Mouse (Mus musculus): Measurements from ENCODE around the gene Sytl4. TPM values are rescaled to one million over a fixed set of nuclear protein-coding genes. Genes with fewer than 3 reads are reported as not detected.

The Sytl4 gene
- total and polyA plus RNA-seq, 3 experiments = 0.06 to 0.19 TPM; not detected in 1

DNA sequence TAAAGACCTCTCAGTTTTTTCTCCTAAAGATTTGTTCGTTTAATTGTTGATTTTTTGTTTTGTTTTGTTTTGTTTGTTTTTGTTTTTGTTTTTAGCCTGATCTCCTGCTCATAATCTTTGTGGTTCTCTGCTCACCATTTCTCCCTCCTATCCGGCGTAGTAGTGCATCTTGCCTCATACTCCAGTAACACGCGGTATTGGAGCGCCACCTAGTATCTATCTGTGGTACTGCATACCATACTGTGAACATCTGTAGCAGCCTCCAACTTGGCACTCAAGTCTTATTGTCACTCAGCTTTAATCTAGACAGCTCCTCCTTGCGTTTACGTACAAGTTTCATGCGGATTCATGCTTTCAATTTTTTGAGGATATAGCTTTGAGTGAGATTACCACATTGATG lies 37.4 kb upstream of the Sytl4 start:
- Histone ChIP-seq H3K27ac (ENCODE audit: control insufficient read depth, low read depth, low read length) (no peak overlapping the region), H3K4me3 (ENCODE audit: control insufficient read depth in 1 of 2, insufficient read depth in 1 of 2, low read depth in 2 of 2, low read length in 2 of 2) (no peak overlapping the region), H3K9ac (ENCODE audit: control insufficient read depth, low read depth, low read length, poor library complexity, severe bottlenecking) (no peak overlapping the region), H3K36me3 (ENCODE audit: control insufficient read depth in 1 of 2, insufficient read depth in 2 of 2, low read length in 2 of 2) (no peaks in the 10 kb centered on the region), H3K4me1 (ENCODE audit: control insufficient read depth in 1 of 2, insufficient read depth in 2 of 2, low read length in 2 of 2) (no peaks in the 10 kb centered on the region), H3K9me3 (replicated peaks; ENCODE audit: insufficient read depth, low read length) (no peaks in the 10 kb centered on the region), H3K79me2 (ENCODE audit: control insufficient read depth, insufficient read depth, low read length, poor library complexity) (no peaks in the 10 kb centered on the region), H3K27me3 (ENCODE audit: control insufficient read depth in 1 of 2, insufficient read depth in 2 of 2, low read length in 2 of 2) (peaks cover 0 to 2% of the 10 kb centered on the region in 2 experiments; a peak in 3 of 4 replicates)
- peak; percentile 88 for DNase-seq (ENCODE audit: low read depth, low spot score)
- TF ChIP-seq ZNF384 (IDR thresholded peaks at IDR 0.05; ENCODE audit: low read depth, low read length) = no peak
- no peak for TF ChIP-seq KAT2A (conservative IDR thresholded peaks at IDR 0.05; ENCODE audit: low read depth, low read length)
- no peak for TF ChIP-seq CHD1 (IDR thresholded peaks at IDR 0.05; ENCODE audit: low read depth, low read length)
- TF ChIP-seq MAZ (IDR thresholded peaks at IDR 0.05; ENCODE audit: low read depth, low read length) = no peak
- TF ChIP-seq TAL1 (IDR thresholded peaks at IDR 0.05; ENCODE audit: low read length) = no peak
- TF ChIP-seq SMC3 (IDR thresholded peaks at IDR 0.05; ENCODE audit: low read depth, low read length) = peak; percentile 100
- TF ChIP-seq ZKSCAN1 (IDR thresholded peaks at IDR 0.05; ENCODE audit: low read depth, low read length) = no peak
- TF ChIP-seq ZMIZ1 (IDR thresholded peaks at IDR 0.05; ENCODE audit: low read depth, low read length) = no peak
- no peak for TF ChIP-seq NRF1 (IDR thresholded peaks at IDR 0.05; ENCODE audit: insufficient read depth, low read depth, low read length, poor library complexity, severe bottlenecking)
- no peak for TF ChIP-seq MAFK (IDR thresholded peaks at IDR 0.05; ENCODE audit: borderline replicate concordance, low read depth, low read length)
- TF ChIP-seq MYC (IDR thresholded peaks at IDR 0.05; ENCODE audit: low read depth, low read length) = peak; percentile 59; the same call in 1 of the 2 replicates
- peak; percentile 85 to 99 (median 99) for TF ChIP-seq CTCF (IDR thresholded peaks at IDR 0.05 in 2 of 3, conservative IDR thresholded peaks at IDR 0.05 in 1 of 3; ENCODE audit: control insufficient read depth in 1 of 3, insufficient read depth in 1 of 3, low read depth in 2 of 3, low read length in 3 of 3, poor library complexity in 1 of 3, severe bottlenecking in 1 of 3)
- no peak for TF ChIP-seq USF2 (IDR thresholded peaks at IDR 0.05; ENCODE audit: borderline replicate concordance in 1 of 2, insufficient read depth in 1 of 2, low read depth in 1 of 2, low read length in 2 of 2)
- TF ChIP-seq MXI1 (IDR thresholded peaks at IDR 0.05; ENCODE audit: low read depth, low read length) = no peak
- TF ChIP-seq GATA1 (IDR thresholded peaks at IDR 0.05; ENCODE audit: low read depth, low read length) = no peak
- TF ChIP-seq BHLHE40 (IDR thresholded peaks at IDR 0.05; ENCODE audit: borderline replicate concordance, low read depth, low read length) = no peak
- peak; percentile 65; the same call in 1 of the 2 replicates for TF ChIP-seq JUND (IDR thresholded peaks at IDR 0.05; ENCODE audit: low read depth, low read length)
- TF ChIP-seq EP300 (IDR thresholded peaks at IDR 0.05; ENCODE audit: low read depth in 1 of 2, low read length in 2 of 2) = no peak
- peak; percentile 99 for TF ChIP-seq ZC3H11A (IDR thresholded peaks at IDR 0.05; ENCODE audit: low read depth, low read length)
- 0 out of 2 replicates have a peak, but pooled peaks have one; percentile 62 for TF ChIP-seq MAX (IDR thresholded peaks at IDR 0.05; ENCODE audit: low read length)
- TF ChIP-seq E2F4 (IDR thresholded peaks at IDR 0.05; ENCODE audit: borderline replicate concordance, low read depth, low read length) = no peak
- TF ChIP-seq GABPA (IDR thresholded peaks at IDR 0.05; ENCODE audit: low read depth, low read length) = no peak
- no peak for TF ChIP-seq USF1 (IDR thresholded peaks at IDR 0.05; ENCODE audit: low read depth, low read length)
- no peak for TF ChIP-seq TCF12 (IDR thresholded peaks at IDR 0.05; ENCODE audit: low read depth, low read length)
- TF ChIP-seq POLR2AphosphoS2 (IDR thresholded peaks at IDR 0.05; ENCODE audit: low read length) = no peak
- TF ChIP-seq SIN3A (IDR thresholded peaks at IDR 0.05; ENCODE audit: low read length) = peak; percentile 56; the same call in 1 of the 2 replicates
- no peak for TF ChIP-seq CHD2 (IDR thresholded peaks at IDR 0.05; ENCODE audit: low read length)
- no peak for TF ChIP-seq MEF2A (IDR thresholded peaks at IDR 0.05; ENCODE audit: extremely low read depth, insufficient replicate concordance, low read depth, low read length, poor library complexity, severe bottlenecking)
- TF ChIP-seq TBP (IDR thresholded peaks at IDR 0.05; ENCODE audit: low read depth, low read length) = no peak
- TF ChIP-seq POLR2A (IDR thresholded peaks at IDR 0.05; ENCODE audit: control insufficient read depth in 1 of 2, insufficient read depth in 1 of 2, low read depth in 1 of 2, low read length in 2 of 2, poor library complexity in 1 of 2) = no peak
- no peak for TF ChIP-seq MYB (IDR thresholded peaks at IDR 0.05; ENCODE audit: low read depth, low read length)
- TF ChIP-seq NELFE (IDR thresholded peaks at IDR 0.05; ENCODE audit: low read depth, low read length) = no peak
- TF ChIP-seq ETS1 (IDR thresholded peaks at IDR 0.05; ENCODE audit: low read depth, low read length) = no peak
- no peak for TF ChIP-seq ELF1 (IDR thresholded peaks at IDR 0.05; ENCODE audit: low read depth, low read length)
- TF ChIP-seq RCOR1 (IDR thresholded peaks at IDR 0.05; ENCODE audit: low read depth, low read length) = no peak
- TF ChIP-seq UBTF (IDR thresholded peaks at IDR 0.05; ENCODE audit: borderline replicate concordance, insufficient read depth, low read depth, low read length) = no peak
- TF ChIP-seq RAD21 (IDR thresholded peaks at IDR 0.05; ENCODE audit: low read depth, low read length) = no peak; the same call in none of the 2 replicates
- no peak for TF ChIP-seq POLR2AphosphoS5 (IDR thresholded peaks at IDR 0.05; ENCODE audit: borderline replicate concordance, low read depth, low read length)

Data from MEL (cell line).